Mouse (Mus musculus): ENCODE results near the gene Maml3.

GRCm38 (mm10) chr3:52063261-52063655, 41.6 kb downstream of the Maml3 start:
- TF ChIP-seq MAX (IDR thresholded peaks at IDR 0.05; ENCODE audit: low read depth) (no peak), MYOG (IDR thresholded peaks at IDR 0.05; ENCODE audit: control insufficient read depth in 1 of 3, insufficient read depth in 1 of 3, insufficient read length in 2 of 3, low read depth in 2 of 3) (no peak)

Data from myocyte (in vitro differentiated cells).